Mouse (Mus musculus) cerebellum, adult (tissue): ENCODE measurements at regions not wholly inside any gene's neighbourhood (a gene's known extent, or its start where the extent isn't known, plus 50 kb on each side); places are given as distances from the start of the nearest gene placed in this dataset.
A peak's percentile ranks its signal among the peaks of the same experiment; 100 is the strongest.

Source experiments
- ATAC-seq: cut with Nextera tagmentation; 2 replicates; pipeline ENCODE4 v1.9.2; 2017; ENCODE audit warnings: mild to moderate bottlenecking, moderate library complexity, mixed read lengths; ENCODE audit not compliant: insufficient number of reproducible peaks, low FRiP score, low TSS enrichment

DNA sequence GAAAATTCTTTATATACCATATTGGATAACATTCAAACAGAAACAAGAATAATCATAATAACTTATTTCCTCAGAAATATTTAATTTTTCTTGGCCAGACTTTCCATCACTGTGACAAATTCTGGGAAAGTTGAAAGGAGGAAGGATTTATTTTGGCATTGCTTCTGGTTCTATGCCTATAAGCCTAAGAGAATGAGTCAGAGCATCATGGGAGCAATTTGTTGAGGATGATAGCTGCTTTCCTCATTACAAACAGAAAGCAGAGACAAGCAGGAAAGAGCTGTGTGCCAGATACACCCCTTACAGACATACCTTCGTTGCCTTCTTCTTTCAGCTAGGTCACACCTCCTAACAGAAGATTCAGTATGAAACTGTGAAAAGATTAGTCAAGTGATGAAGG lies 115.3 kb downstream of the Rgs21 start:
- ATAC-seq: no peak

DNA sequence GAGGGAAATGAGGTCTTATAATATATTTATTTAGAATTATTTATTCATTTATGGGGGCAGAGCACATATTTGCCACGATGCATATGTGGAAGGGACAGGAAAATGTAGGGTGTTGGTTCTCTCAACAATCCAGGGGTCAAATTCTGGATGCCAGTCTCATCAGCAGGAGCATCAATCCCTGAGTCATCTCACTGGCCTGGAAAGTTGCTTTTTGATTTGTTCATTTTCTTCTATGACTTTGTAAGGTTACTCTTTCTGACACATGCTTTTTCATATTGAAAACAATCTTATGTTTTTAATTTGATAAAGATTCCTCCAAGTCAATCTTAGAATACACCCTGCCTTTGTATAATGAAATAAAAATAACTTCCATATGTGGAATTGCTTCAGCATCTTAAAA lies 115.7 kb downstream of the Rgs21 start:
- ATAC-seq: no peak

DNA sequence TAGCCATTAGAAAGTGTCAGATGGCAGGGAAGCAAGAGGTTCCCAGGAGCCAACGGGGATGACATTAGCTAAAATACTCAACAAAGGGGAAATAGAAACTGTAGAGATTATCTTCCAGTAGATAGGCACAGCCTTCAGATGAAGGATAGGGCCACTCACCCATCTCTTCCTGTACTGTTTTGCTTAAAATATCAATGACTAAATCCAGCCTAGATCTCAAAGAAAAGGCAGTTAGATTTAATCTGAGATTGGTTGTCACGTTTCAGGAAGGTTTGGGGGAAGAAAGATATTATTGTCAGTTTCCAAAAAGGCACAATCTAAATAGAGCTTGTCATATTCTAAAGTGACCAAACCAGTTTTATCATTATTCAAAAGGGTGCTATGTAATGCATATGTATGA lies 130.8 kb downstream of the Rgs21 start:
- no peak for ATAC-seq

DNA sequence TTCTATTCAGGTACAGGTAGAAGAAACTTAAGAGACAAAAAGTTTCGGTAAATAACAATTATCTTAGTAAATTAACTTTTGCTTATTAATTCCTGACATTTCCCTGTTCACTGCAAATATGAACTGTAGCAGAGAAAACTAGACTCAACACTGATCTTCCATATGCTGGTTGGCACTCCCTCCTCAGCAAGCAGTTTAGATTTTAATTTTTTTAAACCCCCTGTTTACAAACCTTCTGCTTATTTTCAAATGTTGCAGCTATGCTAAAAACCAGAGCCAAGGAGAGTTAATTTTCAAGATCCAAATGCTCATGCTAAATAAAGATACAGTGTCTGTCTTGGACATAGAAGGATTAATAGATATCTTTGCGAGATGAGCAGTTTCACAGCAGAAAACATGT lies 134.7 kb downstream of the Rgs21 start:
- ATAC-seq: no peak

DNA sequence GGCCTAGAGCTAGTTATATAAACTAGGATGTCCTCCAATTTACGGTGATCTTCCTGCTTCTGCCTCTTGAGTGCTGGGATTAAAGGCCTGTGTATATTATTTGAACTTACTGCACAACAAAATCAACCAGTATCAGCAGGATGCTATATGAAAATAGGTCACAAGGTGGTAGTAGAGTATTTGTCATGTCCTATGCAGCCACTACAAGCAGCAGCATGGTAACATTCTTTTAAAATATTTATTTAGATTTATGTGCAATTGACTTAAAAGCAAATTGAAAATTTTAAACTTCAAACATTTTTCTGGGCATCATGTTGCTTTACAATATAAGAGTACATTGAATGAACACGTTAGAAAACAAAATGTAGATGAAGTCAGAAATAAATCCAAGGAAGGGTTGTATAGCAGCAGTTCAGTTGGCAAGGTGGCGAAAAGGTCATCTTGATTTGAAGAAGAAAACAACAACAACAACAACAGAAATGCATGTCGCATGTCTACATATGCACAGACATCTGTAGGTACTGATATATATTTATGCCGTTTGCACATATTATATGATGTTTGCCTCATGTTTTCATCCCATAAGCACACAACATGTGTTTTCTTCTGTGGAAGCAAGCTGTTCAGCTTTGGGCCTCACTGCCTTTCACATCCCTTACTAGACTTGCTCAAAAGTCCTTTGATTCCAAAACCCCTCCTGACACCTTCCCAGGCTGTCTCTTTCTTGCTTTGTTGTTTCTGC lies 135.8 kb downstream of the Rgs21 start:
- no peak for ATAC-seq

DNA sequence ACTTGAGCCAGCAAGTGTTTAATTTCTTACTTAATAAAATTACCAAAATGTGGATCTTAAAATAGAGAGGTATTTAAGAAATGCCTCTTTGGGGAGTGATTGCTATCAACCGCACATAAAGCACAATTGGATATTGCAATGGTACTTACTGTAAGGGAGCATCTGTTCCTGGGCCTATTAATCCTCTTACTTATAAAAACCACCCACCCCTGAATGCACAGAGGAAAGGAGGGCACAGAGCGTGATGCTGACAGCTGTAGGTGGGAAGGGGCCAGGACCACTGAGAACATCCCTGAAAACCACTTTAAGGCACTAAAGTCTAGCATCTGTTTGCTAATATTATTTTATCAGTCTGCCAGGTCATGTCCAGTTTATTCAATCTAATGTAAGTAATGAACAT lies 146.1 kb downstream of the Rgs21 start:
- no peak for ATAC-seq

DNA sequence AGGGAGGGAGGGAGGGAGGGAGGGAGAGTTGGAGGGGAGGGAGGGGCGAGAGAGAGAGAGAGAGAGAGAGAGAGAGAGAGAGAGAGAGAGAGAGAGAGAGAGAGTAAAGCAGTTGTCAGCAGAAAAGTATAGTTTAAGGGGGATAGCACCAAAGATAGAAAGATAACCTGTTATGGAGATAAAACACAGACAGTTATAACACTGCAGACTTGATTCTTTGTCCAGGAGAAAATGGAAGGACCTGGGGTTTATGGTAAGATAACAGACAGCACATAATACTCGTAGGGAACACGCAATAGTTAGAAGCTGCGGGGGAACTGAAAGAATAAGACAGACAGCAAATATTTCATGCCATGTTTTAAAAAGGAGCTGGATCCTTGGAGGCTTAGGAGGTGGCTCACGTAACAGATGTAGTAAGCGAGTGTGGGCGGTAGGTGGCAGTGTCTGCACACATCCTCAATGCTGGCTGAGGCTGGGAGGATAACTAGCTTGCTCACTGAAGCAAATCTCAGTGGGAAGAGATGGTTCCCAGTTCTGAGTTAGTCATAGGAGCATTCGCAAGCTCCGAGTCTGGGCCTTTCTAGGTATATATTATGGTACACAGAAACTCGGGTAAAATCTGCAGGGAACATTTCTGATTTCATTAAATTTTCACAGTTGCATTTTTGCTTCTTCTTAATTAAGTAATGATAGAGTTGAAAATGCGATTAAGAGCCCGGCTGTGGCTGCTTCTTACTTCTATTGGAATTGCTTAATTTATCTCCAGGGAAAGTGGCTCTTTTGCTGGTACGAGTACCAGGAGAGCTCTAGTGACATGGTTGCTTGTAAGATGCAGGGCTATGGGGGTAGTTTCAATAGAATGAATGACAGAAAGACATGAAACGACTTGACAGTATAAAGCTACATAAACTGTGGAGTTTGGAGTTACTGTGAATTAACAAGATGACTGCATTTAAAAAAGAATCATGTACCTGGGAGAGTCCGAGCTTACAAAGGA lies 157.6 kb upstream of the Rgs1 start:
- ATAC-seq: peak; percentile 92

DNA sequence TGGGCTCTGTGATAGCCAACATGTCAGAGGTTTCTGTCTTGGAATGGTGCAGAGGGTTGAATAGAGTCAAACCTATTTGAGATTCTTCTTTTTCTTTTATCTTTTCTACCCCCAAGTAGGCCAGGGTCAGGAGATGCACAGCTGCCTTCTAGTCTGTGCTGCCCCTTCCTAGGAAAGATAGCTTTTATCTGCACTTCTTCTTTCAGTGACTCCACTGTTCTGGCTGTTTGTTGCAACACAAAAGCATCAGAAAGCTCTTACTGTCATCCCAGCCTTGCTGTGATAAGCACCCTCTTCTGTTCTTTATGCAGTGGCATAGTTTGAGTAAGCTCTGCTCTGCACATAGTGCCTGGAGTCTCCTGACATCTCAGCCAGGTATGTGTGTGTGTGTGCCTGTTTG lies 156.7 kb upstream of the Rgs1 start:
- no peak for ATAC-seq

DNA sequence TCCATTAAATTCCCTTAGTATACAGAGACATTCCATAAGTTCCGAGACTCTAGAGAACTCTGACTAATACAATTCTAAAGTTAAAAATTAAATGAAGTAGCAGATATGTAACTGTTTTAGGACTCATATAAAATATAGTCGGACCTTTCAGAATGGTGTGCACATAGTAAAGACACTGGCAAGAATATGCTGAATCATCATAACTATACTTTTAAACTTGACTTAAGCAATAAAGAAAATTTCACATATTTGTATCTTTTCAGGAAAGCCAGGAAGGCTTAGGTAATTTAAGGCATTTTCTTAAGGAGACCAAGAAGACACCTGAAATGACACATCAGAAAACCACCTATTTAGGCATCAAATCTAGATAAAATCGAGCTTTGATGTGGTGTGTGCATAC lies 156.0 kb upstream of the Rgs1 start:
- ATAC-seq: no peak

DNA sequence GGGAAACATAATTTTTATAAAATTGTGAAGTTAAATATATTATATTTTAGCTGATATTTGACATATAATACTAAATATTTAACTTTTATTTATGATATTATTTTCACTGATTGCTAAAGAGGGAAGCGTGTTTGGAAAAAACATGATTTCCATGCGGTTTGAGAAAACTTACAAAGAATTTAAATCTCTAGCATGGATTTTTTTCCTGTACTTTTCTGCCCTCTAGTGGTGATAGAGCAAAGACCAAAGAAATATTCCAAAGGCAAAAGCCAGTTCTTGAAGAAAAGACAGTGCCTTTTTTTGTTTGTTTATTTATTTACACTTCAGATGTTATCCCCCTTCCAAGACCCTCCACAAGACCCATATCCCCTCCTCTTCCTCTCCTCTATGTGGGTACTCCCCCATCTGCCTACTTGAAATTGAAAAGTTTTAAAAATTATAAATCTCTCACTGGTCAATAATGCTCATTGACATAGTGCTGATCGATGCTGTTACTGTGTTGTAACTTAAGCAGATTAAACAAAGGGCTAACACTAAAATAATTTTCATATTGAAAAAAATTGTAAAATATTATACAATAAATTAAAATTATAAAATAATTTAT lies 131.1 kb upstream of the Rgs1 start:
- no peak for ATAC-seq

DNA sequence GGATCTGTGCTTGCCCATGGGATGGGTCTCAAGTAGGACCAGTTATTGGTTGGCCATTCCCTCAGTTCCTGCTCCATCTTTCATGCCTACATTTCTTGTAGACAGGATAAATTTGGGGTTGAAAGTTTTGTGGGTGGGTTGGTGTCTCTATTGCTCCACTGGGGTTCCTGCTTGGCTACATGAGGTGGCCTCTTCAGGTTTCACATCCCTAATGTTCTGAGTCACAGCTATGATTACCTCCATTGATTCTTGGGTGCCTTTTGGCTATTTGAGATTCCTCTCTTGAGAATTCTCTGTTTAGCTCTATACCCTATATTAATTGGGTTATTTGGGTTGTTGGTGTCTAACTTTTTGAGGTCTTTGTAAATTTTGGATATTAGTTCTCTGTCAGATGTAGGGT lies 125.1 kb upstream of the Rgs1 start:
- ATAC-seq: no peak

DNA sequence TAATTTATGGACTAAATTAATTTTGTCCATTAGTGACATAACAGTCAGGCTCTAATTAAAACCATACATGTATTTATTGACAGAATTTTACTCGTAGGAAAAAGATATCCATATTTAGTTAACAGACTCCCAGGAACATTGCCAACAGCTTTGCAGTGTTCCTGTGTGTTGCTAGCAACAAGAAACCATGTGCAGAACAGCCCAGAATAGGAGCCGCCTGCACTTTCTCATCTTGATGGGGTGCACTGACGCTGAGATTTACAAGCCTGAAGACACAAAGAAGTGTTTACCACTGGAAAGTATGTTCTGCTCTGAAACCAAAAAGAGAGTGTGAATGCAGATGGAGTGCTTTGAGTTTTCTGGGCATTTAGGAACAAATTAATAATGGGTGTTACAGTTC lies 118.5 kb upstream of the Rgs1 start:
- no peak for ATAC-seq

DNA sequence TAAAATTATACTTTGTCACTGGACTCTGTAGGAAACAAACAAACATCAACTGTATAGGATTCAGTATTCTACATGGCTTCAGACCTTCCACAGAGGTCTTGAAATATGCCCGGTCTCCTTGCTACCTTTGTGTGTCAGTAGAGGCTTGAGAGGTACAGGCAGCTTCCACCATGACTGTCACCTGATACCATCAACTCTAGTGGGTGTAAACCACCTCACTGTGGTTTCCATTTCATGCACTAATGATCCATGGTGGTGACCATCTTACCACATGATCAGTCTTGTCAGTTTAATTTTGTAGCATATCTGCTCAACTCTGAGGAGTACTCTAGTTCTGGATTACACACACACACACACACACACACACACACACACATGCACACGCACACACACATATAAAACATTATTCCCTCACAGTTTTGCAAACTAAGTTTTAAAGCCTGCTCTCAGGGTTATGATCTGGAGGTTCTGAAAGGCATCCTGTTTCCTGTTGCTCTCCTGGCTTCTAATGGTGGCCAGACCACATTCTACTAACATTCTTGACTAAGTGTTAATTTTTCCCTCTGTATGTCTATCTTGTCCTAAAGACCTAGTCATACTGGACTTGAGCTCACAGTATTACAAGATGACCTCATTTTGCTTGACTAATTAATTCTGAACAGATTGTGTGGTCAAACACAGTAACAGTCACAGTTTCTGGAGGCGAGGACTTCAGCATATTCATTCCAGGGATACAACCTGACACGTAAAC lies 106.7 kb upstream of the Rgs1 start:
- no peak for ATAC-seq

DNA sequence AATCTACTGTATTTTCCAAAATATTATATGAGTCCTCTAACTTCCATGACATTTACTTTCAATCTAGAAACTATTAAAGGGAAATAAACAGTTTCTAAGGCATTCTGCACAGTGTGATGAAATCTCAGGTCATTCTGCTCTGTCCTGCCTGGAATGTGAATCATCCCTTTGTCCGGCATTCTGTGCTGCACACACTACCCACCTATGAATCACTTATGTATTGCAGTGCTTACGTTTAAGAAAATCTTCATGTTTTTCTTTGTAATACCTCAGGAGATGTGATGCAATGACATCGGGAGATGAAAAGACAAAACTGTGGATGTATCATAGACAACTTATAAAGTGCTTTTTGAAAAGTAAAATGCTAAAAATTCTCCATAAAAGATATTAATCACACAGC lies 106.0 kb upstream of the Rgs1 start:
- ATAC-seq: no peak

DNA sequence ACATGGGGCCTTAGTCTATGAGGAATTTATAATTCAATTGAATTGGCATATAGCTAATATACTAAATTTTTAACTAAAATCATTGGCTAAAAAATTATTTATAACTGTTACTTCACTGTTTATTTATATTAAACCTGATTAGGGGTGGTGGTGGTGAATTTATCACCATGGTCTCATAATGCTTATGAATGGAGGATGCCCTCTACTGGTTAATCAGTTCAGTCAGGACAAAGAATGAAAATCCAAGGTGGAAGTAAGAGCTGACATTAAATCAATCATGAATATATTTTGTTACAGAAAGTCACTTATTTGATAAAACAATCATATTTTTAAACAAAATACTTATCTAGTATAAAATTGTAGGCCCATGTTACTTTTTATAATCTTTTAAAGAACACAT lies 104.3 kb upstream of the Rgs1 start:
- no peak for ATAC-seq

DNA sequence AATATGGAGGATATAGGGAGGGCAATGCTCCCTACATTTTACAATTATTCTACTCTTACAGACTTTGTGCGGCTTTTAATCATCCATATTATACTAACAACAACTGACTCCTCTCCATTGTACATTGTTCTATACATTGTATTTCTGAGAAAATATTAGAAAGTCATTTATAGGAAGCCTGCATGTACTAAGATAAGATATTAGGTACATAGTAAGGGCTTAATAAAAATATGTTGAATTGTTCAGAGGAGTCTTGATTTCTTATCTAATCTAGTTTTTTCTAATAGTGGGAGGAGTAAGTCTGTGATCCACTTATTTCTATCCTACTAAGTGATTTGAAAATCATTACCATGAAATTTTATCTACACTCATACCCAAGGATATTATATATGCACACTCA lies 94.8 kb upstream of the Rgs1 start:
- ATAC-seq: no peak

DNA sequence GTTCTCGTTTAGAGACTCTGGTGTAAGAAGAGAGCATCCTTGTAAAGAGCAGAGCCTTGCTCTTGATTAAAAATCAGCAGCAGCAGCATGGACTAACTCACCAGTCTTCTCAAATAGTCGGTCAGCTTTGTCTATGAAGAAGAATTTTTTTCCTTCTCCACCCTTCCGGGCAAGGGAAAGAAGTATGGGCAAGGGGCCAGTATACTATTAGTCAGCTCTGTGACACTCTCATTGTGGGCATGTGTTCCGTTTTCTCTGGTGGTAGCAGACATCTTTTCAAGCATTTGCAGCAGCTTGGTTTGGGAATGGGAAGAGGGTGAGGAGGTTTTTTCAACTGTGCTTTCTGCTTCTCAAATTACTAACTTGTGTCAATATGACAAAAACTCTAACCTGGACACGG lies 94.3 kb upstream of the Rgs1 start:
- no peak for ATAC-seq

DNA sequence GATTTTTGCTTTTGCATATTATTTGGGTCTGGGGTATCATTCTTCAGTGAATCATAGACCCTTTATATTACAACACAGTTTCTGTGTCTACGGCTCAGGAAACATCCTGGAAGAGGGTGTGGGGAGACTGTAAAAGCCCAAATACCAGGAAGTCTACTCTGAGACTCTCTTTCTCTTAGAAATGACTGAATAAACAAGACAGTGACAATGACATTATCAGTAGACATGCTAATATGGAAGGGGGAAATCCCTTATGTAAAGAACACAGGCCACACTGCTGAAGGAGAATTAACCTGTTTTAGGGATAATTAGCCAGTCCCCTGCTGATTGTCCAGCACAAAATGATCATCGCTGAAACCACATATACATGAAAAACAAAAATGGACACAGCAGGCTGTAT lies 88.5 kb upstream of the Rgs1 start:
- ATAC-seq: no peak

DNA sequence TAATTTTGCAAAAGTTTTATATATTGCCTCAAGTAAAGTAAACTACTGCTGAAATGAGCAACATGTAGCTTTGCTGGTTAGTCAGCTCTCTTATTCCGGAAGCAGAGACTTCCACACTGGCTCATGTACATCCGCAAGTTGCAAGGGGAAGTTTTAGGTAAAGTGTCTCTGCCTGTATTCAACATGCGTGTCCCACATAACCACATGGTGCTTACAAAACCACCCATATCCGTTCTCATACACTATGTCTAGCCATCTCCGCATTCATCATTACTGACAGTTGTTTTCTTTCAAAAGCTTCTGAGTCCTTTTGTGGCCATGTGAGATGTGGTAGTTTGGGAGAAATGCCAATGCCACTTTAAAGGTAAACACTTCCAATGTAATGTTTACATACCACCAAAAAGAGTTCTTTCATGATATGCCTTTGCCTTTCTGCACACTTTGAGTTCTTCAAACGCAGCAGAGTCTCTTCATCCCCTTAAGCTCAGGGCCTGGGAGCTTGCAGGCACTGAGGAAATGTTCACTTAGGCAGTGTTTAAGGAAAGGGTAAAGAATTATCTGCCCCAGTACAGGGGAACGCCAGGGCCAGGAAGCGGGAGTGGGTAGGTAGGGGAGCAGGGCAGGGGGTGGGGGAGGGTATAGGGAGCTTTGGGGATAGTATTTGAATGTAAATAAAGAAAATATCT lies 81.5 kb upstream of the Rgs1 start:
- ATAC-seq: no peak

DNA sequence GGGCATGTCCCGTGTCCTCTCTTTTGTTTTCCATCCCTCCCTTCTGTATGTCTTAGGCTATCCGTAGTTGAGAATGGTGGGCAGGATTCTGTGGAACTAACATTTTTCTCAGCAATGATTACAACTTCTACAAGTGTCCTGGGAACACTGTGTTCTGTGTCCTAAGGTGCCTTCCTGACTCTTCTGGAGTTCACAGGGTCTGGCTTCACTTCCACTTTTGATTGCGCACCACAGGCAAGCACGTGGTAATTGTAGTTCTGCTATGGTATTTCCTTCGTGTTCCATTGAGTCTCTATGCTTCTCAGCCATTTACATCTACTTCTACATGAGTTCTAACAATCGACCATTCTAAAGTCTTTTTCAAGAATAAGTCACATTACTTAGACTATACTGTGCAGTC lies 70.4 kb upstream of the Rgs1 start:
- no peak for ATAC-seq
